Mouse (Mus musculus) liver, embryonic 14 days (tissue): ENCODE results near the gene Rhobtb1. TPM values are rescaled to one million over a fixed set of nuclear protein-coding genes. Genes with fewer than 3 reads are reported as not detected.

ENCODE experiments used
- polyA plus RNA-seq: library from polyadenylated mRNA; depleted of rRNA; stranded (reverse); fragments of >200 nt; gene quantifications from 2 replicates; pipeline ENCODE4 v1.2.3, GENCODE M21; 2012; rRNA removed

The Rhobtb1 gene
- 2.4 and 2.9 TPM in 2 replicates for polyA plus RNA-seq

DNA sequence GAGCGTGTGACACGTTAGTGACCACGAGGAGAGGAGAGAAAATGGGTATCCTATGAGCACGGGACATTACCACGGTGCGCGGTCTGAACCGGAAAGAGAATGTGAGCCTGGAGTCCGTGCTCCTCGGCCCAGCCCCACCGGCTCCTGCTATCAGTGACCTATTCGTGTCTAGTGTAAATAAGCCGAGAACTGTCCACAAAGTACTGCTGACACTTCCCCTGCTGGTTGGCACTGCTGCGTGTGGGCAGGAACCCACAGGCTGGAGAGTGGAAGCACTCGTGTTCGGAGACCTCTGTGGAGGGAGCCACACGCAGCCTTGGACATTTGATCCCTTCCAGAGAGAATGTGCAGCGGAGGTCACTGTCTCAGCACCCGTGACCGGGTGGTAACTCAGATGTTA lies at the start of gene Rhobtb1:
Rhobtb1 (plus strand) TSS at position 390 of the 400 bp plus-strand sequence.

GRCm38 (mm10) chr10:69212542-69213440 lies 61.6 kb downstream of the Rhobtb1 start, which contains the start of gene A930033H14Rik:
Gene A930033H14Rik (minus strand): TSS chr10:69213098.

Other genes starting within 250 kb of the Rhobtb1 start
- gene A930033H14Rik, start 61.7 kb downstream of the Rhobtb1 start, polyA plus RNA-seq, result 0.38 and 0.53 TPM in 2 replicates
- 293 and 342 TPM in 2 replicates for gene Cdk1, start 201.5 kb downstream of the Rhobtb1 start, polyA plus RNA-seq
- 2.9 and 3.7 TPM in 2 replicates for gene Ank3, start 247.3 kb downstream of the Rhobtb1 start, polyA plus RNA-seq